Mouse (Mus musculus) intestine, embryonic 16.5 days (tissue): Measurements from ENCODE around the gene Cfap206. TPM values are rescaled to one million over a fixed set of nuclear protein-coding genes. Genes with fewer than 3 reads are reported as not detected.

Source experiments
- ATAC-seq: fragments of 200-750 bp; cut with Nextera tagmentation; 2 replicates; pipeline ENCODE4 v1.8.0; 2017; ENCODE audit warnings: moderate TSS enrichment, moderate library complexity
- H3K27ac ChIP-seq: fragments of 300-500 bp; sonication (generic); 2 replicates; pipeline ENCODE4 v1.5.1; 2014; ENCODE audit warnings: mild to moderate bottlenecking, low read length
- H3K27me3 ChIP-seq: fragments of 300-500 bp; sonication (generic); replicated peaks from 2 replicates; pipeline ENCODE4 v1.6.1; 2014; ENCODE audit warnings: low read length, control low read depth, mixed read lengths; ENCODE audit not compliant: control insufficient read depth, insufficient read depth
- H3K36me3 ChIP-seq: fragments of 300-500 bp; sonication (generic); 2 replicates; pipeline ENCODE4 v1.6.1; 2014; ENCODE audit warnings: low read length, control low read depth; ENCODE audit not compliant: control insufficient read depth, insufficient read depth
- H3K4me1 ChIP-seq: fragments of 300-500 bp; sonication (generic); 2 replicates; pipeline ENCODE4 v1.6.1; 2014; ENCODE audit warnings: low read length, control low read depth, mixed read lengths; ENCODE audit not compliant: control insufficient read depth, insufficient read depth
- H3K4me2 ChIP-seq: fragments of 300-500 bp; sonication (generic); 2 replicates; pipeline ENCODE4 v1.6.1; 2014; ENCODE audit warnings: low read depth, low read length, control low read depth
- H3K4me3 ChIP-seq: fragments of 300-500 bp; sonication (generic); 2 replicates; pipeline ENCODE4 v1.5.1; 2014; ENCODE audit warnings: mild to moderate bottlenecking, low read length
- H3K9ac ChIP-seq: fragments of 300-500 bp; sonication (generic); 2 replicates; pipeline ENCODE4 v1.6.1; 2014; ENCODE audit warnings: low read depth, low read length
- H3K9me3 ChIP-seq: fragments of 300-500 bp; sonication (generic); 2 replicates; pipeline ENCODE4 v1.6.1; 2016; ENCODE audit warnings: low read length, control low read depth; ENCODE audit not compliant: control insufficient read depth
- WGBS: fragments of 180-500 bp; shearing (Covaris S2); extraction: QIAGEN DNeasy Blood & Tissue Kit; methylation state at CpG from one replicate; pipeline ENCODE4 v1.1.7; 2014; 5-methylcytosine and 5-hydroxymethylcytosine counted together
- polyA plus RNA-seq: library from polyadenylated mRNA; unstranded; fragments of >200 nt; fragmentation: Nextera tagmentation; extraction: Ambion mirVana; gene quantifications from 2 replicates; pipeline ENCODE4 v1.2.1, GENCODE M21; 2015

Cfap206 gene
- polyA plus RNA-seq, 1 experiment from 2014 or later = 0.20 TPM

GRCm38 (mm10) chr4:34723186-34723585, 6.8 kb downstream of the Cfap206 start:
- ATAC-seq = no peak
- WGBS = 69% methylated on average over 4 of the region's 4 CpGs
- H3K27ac ChIP-seq = no peak overlapping the region

GRCm38 (mm10) chr4:34720127-34720895, 9.7 kb downstream of the Cfap206 start:
- Histone ChIP-seq H3K4me1 (no peaks in the 10 kb centered on the region), H3K36me3 (no peaks in the 10 kb centered on the region), H3K4me2 (no peak overlapping the region), H3K4me3 (no peak overlapping the region), H3K27ac (no peak overlapping the region), H3K27me3 (no peaks in the 10 kb centered on the region), H3K9me3 (peaks cover 2% of the 10 kb centered on the region; the same call in 1 of the 2 replicates), H3K9ac (no peak overlapping the region)
- 87% methylated on average over 7 of the region's 7 CpGs for WGBS
- no peak for ATAC-seq

More at GRCm38 (mm10) chr4:34723186-34723585, 6.8 kb downstream of the Cfap206 start:
- Histone ChIP-seq H3K9me3 (peaks cover 2% of the 10 kb centered on the region; the same call in 1 of the 2 replicates), H3K36me3 (no peaks in the 10 kb centered on the region), H3K4me2 (no peak overlapping the region), H3K4me1 (no peaks in the 10 kb centered on the region), H3K4me3 (no peak overlapping the region), H3K9ac (no peak overlapping the region), H3K27me3 (no peaks in the 10 kb centered on the region)

GRCm38 (mm10) chr4:34719421-34719820, 10.6 kb downstream of the Cfap206 start:
- Histone ChIP-seq H3K4me1 (no peaks in the 10 kb centered on the region), H3K4me3 (no peak overlapping the region), H3K36me3 (no peaks in the 10 kb centered on the region), H3K27me3 (no peaks in the 10 kb centered on the region), H3K27ac (no peak overlapping the region), H3K9me3 (peaks cover 2% of the 10 kb centered on the region; the same call in 1 of the 2 replicates), H3K4me2 (no peak overlapping the region), H3K9ac (no peak overlapping the region)
- ATAC-seq = no peak
- 97% methylated on average over 12 of the region's 12 CpGs for WGBS

GRCm38 (mm10) chr4:34715062-34715461, 14.9 kb downstream of the Cfap206 start:
- Histone ChIP-seq H3K4me3 (no peak overlapping the region), H3K9ac (no peak overlapping the region), H3K27ac (no peak overlapping the region), H3K27me3 (no peaks in the 10 kb centered on the region), H3K36me3 (no peaks in the 10 kb centered on the region), H3K9me3 (no peaks in the 10 kb centered on the region), H3K4me1 (no peaks in the 10 kb centered on the region), H3K4me2 (no peak overlapping the region)
- 100% methylated on average over 1 of the region's 1 CpGs for WGBS
- no peak for ATAC-seq

- Histone ChIP-seq H3K4me2 (no peak overlapping the region), H3K36me3 (no peaks in the 10 kb centered on the region), H3K9me3 (no peaks in the 10 kb centered on the region), H3K9ac (no peak overlapping the region), H3K27me3 (no peaks in the 10 kb centered on the region), H3K4me3 (no peak overlapping the region), H3K27ac (no peak overlapping the region), H3K4me1 (no peaks in the 10 kb centered on the region)
- ATAC-seq = no peak
- WGBS = 77% methylated on average over 3 of the region's 3 CpGs
Observed at GRCm38 (mm10) chr4:34708127-34708526, 21.9 kb downstream of the Cfap206 start.

- no peak overlapping the region for H3K27ac ChIP-seq
- H3K9ac ChIP-seq = no peak overlapping the region
- H3K4me3 ChIP-seq = no peak overlapping the region
- H3K36me3 ChIP-seq = no peaks in the 10 kb centered on the region
- H3K4me2 ChIP-seq = no peak overlapping the region
- WGBS = 71% methylated on average over 3 of the region's 3 CpGs
- no peaks in the 10 kb centered on the region for H3K27me3 ChIP-seq
- H3K4me1 ChIP-seq = no peaks in the 10 kb centered on the region
- ATAC-seq = no peak
- H3K9me3 ChIP-seq = no peaks in the 10 kb centered on the region
Observed at GRCm38 (mm10) chr4:34707248-34707647, 22.8 kb downstream of the Cfap206 start.

- no peaks in the 10 kb centered on the region for H3K4me1 ChIP-seq
- no peaks in the 10 kb centered on the region for H3K27me3 ChIP-seq
- WGBS = 66% methylated on average over 4 of the region's 4 CpGs
- H3K9me3 ChIP-seq = no peaks in the 10 kb centered on the region
- H3K4me3 ChIP-seq = no peak overlapping the region
- no peak overlapping the region for H3K9ac ChIP-seq
- no peaks in the 10 kb centered on the region for H3K36me3 ChIP-seq
- no peak for ATAC-seq
- no peak overlapping the region for H3K4me2 ChIP-seq
- H3K27ac ChIP-seq = no peak overlapping the region
Observed at GRCm38 (mm10) chr4:34703029-34703428, 27.0 kb downstream of the Cfap206 start.

- 98% methylated on average over 11 of the region's 11 CpGs for WGBS
- Histone ChIP-seq H3K4me2 (no peak overlapping the region), H3K4me1 (no peaks in the 10 kb centered on the region), H3K27me3 (no peaks in the 10 kb centered on the region), H3K9ac (no peak overlapping the region), H3K27ac (no peak overlapping the region), H3K4me3 (no peak overlapping the region), H3K36me3 (no peaks in the 10 kb centered on the region), H3K9me3 (no peaks in the 10 kb centered on the region)
- ATAC-seq = no peak
Observed at GRCm38 (mm10) chr4:34702231-34702630, 27.8 kb downstream of the Cfap206 start.

- WGBS = 61% methylated on average over 5 of the region's 5 CpGs
- no peaks in the 10 kb centered on the region for H3K4me1 ChIP-seq
- H3K27ac ChIP-seq = no peak overlapping the region
- no peaks in the 10 kb centered on the region for H3K27me3 ChIP-seq
- H3K4me2 ChIP-seq = no peak overlapping the region
- no peak for ATAC-seq
- H3K4me3 ChIP-seq = no peak overlapping the region
- H3K9ac ChIP-seq = no peak overlapping the region
- no peaks in the 10 kb centered on the region for H3K9me3 ChIP-seq
- H3K36me3 ChIP-seq = no peaks in the 10 kb centered on the region
Observed at GRCm38 (mm10) chr4:34701528-34701927, 28.5 kb downstream of the Cfap206 start.
